Mouse (Mus musculus) G1E (cell line): ENCODE data around the gene Ppp2r3c. TPM values are rescaled to one million over a fixed set of nuclear protein-coding genes. Genes with fewer than 3 reads are reported as not detected.
A peak's percentile ranks its signal among the peaks of the same experiment; 100 is the strongest.

Experiments
- ATAC-seq: 2 replicates; pipeline ENCODE4 v1.8.0; 2016; ENCODE audit warnings: mild to moderate bottlenecking; ENCODE audit not compliant: insufficient number of reproducible peaks, poor library complexity, low FRiP score, severe bottlenecking; ENCODE audit errors: extremely low read depth
- DNase-seq: peaks from one replicate; pipeline ENCODE4 v3.0.0; 2012; ENCODE audit warnings: low spot score
- H3K27me3 ChIP-seq: 2 replicates; pipeline ENCODE4 v1.6.1; 2012; ENCODE audit warnings: mild to moderate bottlenecking, low read length, inconsistent platforms; ENCODE audit not compliant: insufficient read depth
- H3K36me3 ChIP-seq: replicated peaks from 2 replicates; pipeline ENCODE3; 2012; ENCODE audit warnings: mild to moderate bottlenecking, inconsistent platforms
- H3K4me1 ChIP-seq: 2 replicates; pipeline ENCODE4 v1.6.1; 2012; ENCODE audit warnings: low read depth, low read length, inconsistent platforms, mixed read lengths; ENCODE audit not compliant: insufficient read depth
- H3K4me3 ChIP-seq: 2 replicates; pipeline ENCODE4 v1.5.1; 2012; ENCODE audit warnings: low read depth, mild to moderate bottlenecking, inconsistent platforms, low read length, moderate library complexity, mixed read lengths
- H3K9me3 ChIP-seq: replicated peaks from 2 replicates; pipeline ENCODE4 v1.6.1; 2012; ENCODE audit warnings: inconsistent platforms
- CTCF ChIP-seq: IDR thresholded peaks from 2 replicates; pipeline ENCODE4 v1.5.1; 2012; ENCODE audit warnings: low read depth, low read length, inconsistent platforms, mixed read lengths
- GATA1 ChIP-seq: IDR thresholded peaks from 2 replicates; pipeline ENCODE4 v1.6.1; 2012; ENCODE audit warnings: borderline replicate concordance, low read length, inconsistent platforms, mixed read lengths
- GATA2 ChIP-seq: IDR thresholded peaks from 2 replicates; pipeline ENCODE4 v1.6.1; 2012; ENCODE audit warnings: low read depth, low read length, inconsistent platforms, borderline replicate concordance
- POLR2AphosphoS5 ChIP-seq: IDR thresholded peaks from 2 replicates; pipeline ENCODE4 v1.6.1; 2012; ENCODE audit warnings: low read depth, low read length, inconsistent platforms; ENCODE audit not compliant: insufficient replicate concordance
- TAL1 ChIP-seq: conservative IDR thresholded peaks from 2 replicates; pipeline ENCODE4 v1.6.1; 2012; ENCODE audit warnings: low read depth, low read length, inconsistent platforms, mixed read lengths
- polyA plus RNA-seq: library from polyadenylated mRNA; stranded (reverse); fragments of >175 nt; gene quantifications from 2 replicates; pipeline ENCODE4 v1.2.3, GENCODE M21; 2012
- total RNA-seq, 2 experiments: library from RNA; stranded (forward) in 1 of 2; stranded (reverse) in 1 of 2; fragments of 200-1000 nt in 1 of 2; fragments of >200 nt in 1 of 2; fragmentation: Nextera tagmentation in 1 of 2; gene quantifications; 2 replicates each; pipeline ENCODE4 v1.2.3; 2014 to 2017

Gene Ppp2r3c
- total and polyA plus RNA-seq, 3 experiments, result 1.6 to 52.3 (median 39.2) TPM

DNA sequence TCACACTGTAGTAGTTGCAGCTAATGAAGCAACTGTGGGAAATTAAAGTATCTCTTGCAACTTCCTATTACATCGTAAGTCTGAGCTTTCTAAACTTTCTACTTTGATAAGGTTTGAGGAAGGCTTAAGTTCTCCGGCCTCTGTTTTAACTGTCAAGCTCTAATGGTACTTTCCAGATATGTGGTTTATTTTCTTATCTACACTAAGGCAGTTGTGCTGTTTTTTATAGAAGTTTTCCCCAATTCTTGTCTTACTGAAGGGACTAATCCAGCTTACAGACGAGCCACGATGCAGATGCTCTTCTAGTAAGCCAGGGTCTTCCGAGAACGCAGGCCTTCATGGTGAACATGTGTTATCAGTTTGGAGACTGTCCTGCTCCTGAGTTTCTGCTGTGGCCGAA is 26.6 kb upstream of the Ppp2r3c start:
- no peaks in the 10 kb centered on the region for H3K27me3 ChIP-seq
- ATAC-seq (peak; percentile 77), DNase-seq (peak; percentile 72)
- H3K4me1 ChIP-seq, result peaks cover 55% of the 10 kb centered on the region
- no peaks in the 10 kb centered on the region for H3K9me3 ChIP-seq
- TF ChIP-seq GATA1 (no peak), TAL1 (peak; percentile 80), POLR2AphosphoS5 (no peak), GATA2 (no peak)
- peak overlapping the region; percentile 59 for H3K4me3 ChIP-seq
- H3K36me3 ChIP-seq, result peaks cover 57% of the 10 kb centered on the region

DNA sequence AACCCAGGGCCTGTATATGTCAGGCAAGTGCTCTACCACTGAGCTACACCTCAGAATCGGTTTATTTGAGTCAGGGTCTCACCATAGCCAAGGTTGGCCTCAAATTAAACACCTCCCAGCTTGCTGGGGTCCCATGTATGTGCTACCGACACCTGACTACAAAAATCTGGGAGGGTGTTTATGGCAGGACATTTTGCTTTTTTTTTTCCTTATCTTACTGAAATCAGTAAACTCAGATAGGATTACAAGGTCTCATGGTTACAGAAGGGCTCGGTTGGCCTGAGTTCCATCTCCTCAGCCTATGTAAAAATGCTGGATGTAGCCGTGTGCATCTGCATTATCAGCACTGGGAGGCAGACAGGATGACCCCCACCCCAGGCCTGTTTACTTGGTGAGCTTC is 26.0 kb upstream of the Ppp2r3c start:
- TF ChIP-seq CTCF (no peak), TAL1 (no peak), POLR2AphosphoS5 (no peak), GATA2 (no peak), GATA1 (no peak)
- Histone ChIP-seq H3K4me1 (peaks cover 52% of the 10 kb centered on the region), H3K27me3 (no peaks in the 10 kb centered on the region), H3K36me3 (peaks cover 58% of the 10 kb centered on the region), H3K9me3 (no peaks in the 10 kb centered on the region), H3K4me3 (peak overlapping the region; percentile 42; the same call in 1 of the 2 replicates)
- DNase-seq (no peak), ATAC-seq (peak; percentile 18; the same call in 1 of the 2 replicates)

DNA sequence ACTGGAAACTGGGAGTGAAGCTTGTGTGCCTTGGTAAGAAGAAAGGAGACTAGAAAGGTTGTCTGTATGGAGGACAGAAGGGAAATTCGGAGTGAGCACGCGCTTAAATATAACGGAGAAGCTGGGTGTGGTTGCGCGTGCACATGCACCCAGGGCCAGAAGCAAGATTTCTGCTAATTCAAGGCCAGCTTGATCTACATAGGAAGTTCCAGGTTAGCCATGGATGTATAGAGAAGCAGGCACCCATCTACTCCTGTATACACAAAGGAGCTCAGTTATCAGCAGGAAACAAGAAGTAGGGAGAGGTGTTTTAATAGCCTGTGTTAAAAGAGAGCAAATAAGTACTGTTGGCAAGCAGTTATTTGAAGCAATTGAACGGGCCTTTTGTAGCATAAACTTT is 22.9 kb upstream of the Ppp2r3c start:
- TF ChIP-seq TAL1, result no peak
- TF ChIP-seq POLR2AphosphoS5, result no peak
- no peak for TF ChIP-seq GATA2
- no peak for TF ChIP-seq GATA1
- no peak for TF ChIP-seq CTCF
- Histone ChIP-seq H3K27me3 (no peaks in the 10 kb centered on the region), H3K4me1 (peaks cover 47% of the 10 kb centered on the region), H3K36me3 (peaks cover 64% of the 10 kb centered on the region), H3K4me3 (no peak overlapping the region), H3K9me3 (no peaks in the 10 kb centered on the region)
- ATAC-seq (no peak), DNase-seq (no peak)

DNA sequence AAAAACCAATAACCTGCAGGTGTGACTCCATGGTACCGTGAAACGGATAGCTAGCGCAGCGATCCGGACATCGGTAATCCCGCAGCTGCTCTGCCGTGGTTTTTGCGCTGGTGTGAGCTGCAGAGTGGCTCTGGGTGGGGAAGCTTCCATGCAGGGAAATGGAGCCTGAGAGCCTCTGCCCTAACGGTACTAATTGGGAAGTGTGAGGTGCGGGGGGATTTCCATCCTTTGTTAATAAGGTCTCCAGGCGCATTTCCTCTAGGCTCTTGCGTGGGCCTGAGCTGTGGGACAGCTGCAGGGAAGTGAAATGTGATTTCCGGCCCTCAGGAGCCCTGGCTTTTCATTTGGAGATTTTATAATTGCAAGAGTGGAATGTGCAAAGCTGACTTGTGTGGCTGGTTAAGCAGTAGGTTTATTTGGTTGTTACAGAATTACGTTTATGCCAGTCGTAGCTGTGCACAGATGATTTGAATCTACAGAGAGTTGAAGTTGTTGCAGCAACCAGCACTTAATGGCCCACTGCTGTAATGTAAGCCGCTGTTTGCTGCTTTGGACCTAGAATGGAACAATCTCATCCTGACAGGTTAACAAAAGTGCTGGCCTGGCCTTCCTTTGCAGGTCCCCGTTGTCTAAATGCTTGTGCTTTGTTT is 19.0 kb upstream of the Ppp2r3c start:
- no peaks in the 10 kb centered on the region for H3K27me3 ChIP-seq
- H3K36me3 ChIP-seq, result peaks cover 66% of the 10 kb centered on the region
- ATAC-seq (no peak), DNase-seq (no peak)
- no peak for TF ChIP-seq TAL1
- TF ChIP-seq GATA2, result no peak
- no peak for TF ChIP-seq GATA1
- TF ChIP-seq POLR2AphosphoS5, result no peak
- TF ChIP-seq CTCF, result no peak
- peaks cover 21% of the 10 kb centered on the region for H3K4me1 ChIP-seq
- H3K9me3 ChIP-seq, result no peaks in the 10 kb centered on the region
- H3K4me3 ChIP-seq, result no peak overlapping the region

DNA sequence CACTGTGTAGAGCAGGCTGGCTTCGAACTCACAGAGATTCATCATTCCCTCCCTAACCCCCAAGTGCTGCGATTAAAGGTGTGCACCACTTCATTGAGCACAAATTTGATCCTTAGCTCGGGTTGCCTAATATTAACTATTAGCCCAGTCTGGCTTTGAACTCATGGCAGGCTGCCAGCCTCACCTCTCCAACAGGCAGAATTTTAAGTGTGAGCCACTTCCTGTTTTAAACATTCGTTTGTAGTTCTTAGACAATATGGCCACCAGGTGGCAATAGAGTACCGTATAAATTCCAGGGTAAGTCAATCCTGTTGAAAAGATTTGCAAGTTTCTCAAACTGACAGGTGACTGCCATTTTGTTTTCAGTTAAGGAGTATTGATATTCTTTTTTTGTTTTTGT is 12.4 kb upstream of the Ppp2r3c start:
- DNase-seq (peak; percentile 74), ATAC-seq (peak; percentile 45)
- Histone ChIP-seq H3K4me1 (peaks cover 15% of the 10 kb centered on the region), H3K27me3 (no peaks in the 10 kb centered on the region), H3K36me3 (peaks cover 80% of the 10 kb centered on the region), H3K9me3 (no peaks in the 10 kb centered on the region), H3K4me3 (no peak overlapping the region)
- TF ChIP-seq GATA1, result no peak
- no peak for TF ChIP-seq TAL1

DNA sequence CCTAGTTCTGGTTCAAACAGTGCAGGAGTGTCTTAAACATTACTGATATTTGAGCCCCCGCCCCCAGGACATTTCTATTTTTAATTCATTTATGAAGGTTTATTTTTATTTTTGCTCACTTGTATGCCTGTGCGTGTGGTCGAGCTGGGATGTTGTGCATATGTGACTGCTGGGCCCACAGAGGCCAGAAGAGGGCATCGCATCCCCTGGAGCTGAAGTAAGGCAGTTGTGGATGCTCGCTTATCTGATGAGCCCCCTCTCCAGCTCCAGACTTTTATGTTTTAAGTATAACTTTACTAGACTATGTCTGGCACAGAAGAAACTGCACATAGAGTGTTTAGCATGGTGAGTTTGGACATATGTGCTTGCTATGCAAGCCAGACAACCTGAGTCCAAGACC is 11.1 kb upstream of the Ppp2r3c start:
- ATAC-seq, result no peak
- no peak for DNase-seq
- Histone ChIP-seq H3K36me3 (peaks cover 80% of the 10 kb centered on the region), H3K4me1 (peaks cover 20% of the 10 kb centered on the region), H3K27me3 (no peaks in the 10 kb centered on the region), H3K4me3 (no peak overlapping the region), H3K9me3 (no peaks in the 10 kb centered on the region)
- TF ChIP-seq TAL1 (no peak), GATA2 (no peak), CTCF (no peak), GATA1 (no peak), POLR2AphosphoS5 (no peak)

DNA sequence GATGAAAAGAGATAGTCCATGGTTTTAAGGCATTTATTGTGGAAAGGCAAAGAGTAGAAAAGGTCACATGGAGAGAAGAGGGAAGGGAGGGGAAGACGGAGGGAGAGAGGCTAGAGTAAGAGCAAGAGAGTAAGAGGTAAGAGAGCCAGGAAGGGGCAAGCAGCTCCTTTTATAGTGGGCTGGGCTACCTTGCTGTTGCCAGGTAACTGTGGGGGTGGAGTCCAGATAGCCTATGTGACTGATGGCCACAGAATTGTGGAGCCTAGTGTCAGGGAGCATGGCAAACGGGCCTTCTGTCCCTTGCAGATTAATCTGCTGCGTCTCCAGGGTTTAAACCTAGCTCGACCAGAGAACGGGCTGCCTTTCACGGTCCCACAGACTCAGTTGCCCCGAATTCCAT is 9.0 kb upstream of the Ppp2r3c start:
- Histone ChIP-seq H3K4me3 (no peak overlapping the region), H3K4me1 (peaks cover 24% of the 10 kb centered on the region), H3K9me3 (no peaks in the 10 kb centered on the region), H3K27me3 (no peaks in the 10 kb centered on the region), H3K36me3 (peaks cover 87% of the 10 kb centered on the region)
- no peak for DNase-seq
- no peak for ATAC-seq
- TF ChIP-seq POLR2AphosphoS5 (no peak), TAL1 (no peak), GATA1 (no peak), GATA2 (no peak), CTCF (no peak)
